Comparison of ENCODE assay signal across 31 mouse cellular contexts in genomic region chr16:24915470-24915869, GRCm38 (mm10).
"Had no signal": no experiment of that assay in that cellular context is flagged by ENCODE, and none has a peak within 500 bp of the region (broad histone marks: within the 10 kb centered on the region; RNA-seq: fewer than 3 reads in every experiment).

No protein-coding gene starts in this region.

- DNase-seq: left cerebral cortex, postnatal 4 days; liver; liver, embryonic 13.5 days; liver, postnatal 0 days; lung, adult 18-20 months; lung, adult 2 months; lung, embryonic 14.5 days; lung, postnatal 10 days; lung, postnatal 14 days; lung, postnatal 4 days; midbrain, embryonic 14.5 days had no signal

- H3K27me3 ChIP-seq: limb, embryonic 12.5 days; limb, embryonic 13.5 days; limb, embryonic 15.5 days; liver, embryonic 12.5 days; liver, embryonic 13.5 days; liver, embryonic 15.5 days; lung, embryonic 15.5 days; megakaryocyte, embryonic 14.5 days; midbrain, embryonic 12.5 days; midbrain, embryonic 13.5 days; midbrain, embryonic 15.5 days; neural tube, embryonic 12.5 days had no signal

- H3K27ac ChIP-seq: left cerebral cortex, adult 2 months; limb, embryonic 10.5 days; limb, embryonic 12.5 days; limb, embryonic 13.5 days; limb, embryonic 15.5 days; liver, embryonic 12.5 days; liver, embryonic 13.5 days; liver, embryonic 14.5 days; liver, embryonic 15.5 days; macrophage; midbrain, embryonic 10.5 days; midbrain, embryonic 12.5 days; midbrain, embryonic 13.5 days; midbrain, embryonic 15.5 days; neural tube, embryonic 12.5 days had no signal

- H3K4me3 ChIP-seq: left cerebral cortex, adult 2 months; limb, embryonic 10.5 days; limb, embryonic 12.5 days; limb, embryonic 13.5 days; limb, embryonic 15.5 days; liver, embryonic 12.5 days; liver, embryonic 13.5 days; liver, embryonic 15.5 days; lung, embryonic 15.5 days; megakaryocyte, embryonic 14.5 days; midbrain, embryonic 10.5 days; midbrain, embryonic 12.5 days; midbrain, embryonic 13.5 days; midbrain, embryonic 15.5 days; myocyte; neural tube, embryonic 12.5 days had no signal

- H3K9ac ChIP-seq: limb, embryonic 12.5 days; limb, embryonic 13.5 days; limb, embryonic 15.5 days; liver, embryonic 12.5 days; liver, embryonic 13.5 days; liver, embryonic 14.5 days; liver, embryonic 15.5 days; liver, postnatal 0 days; lung, embryonic 14.5 days; lung, embryonic 15.5 days; midbrain, embryonic 12.5 days; midbrain, embryonic 13.5 days; midbrain, embryonic 15.5 days; neural tube, embryonic 12.5 days had no signal

- H3K9me3 ChIP-seq: limb, embryonic 10.5 days; limb, embryonic 12.5 days; limb, embryonic 13.5 days; limb, embryonic 15.5 days; liver, embryonic 12.5 days; liver, embryonic 13.5 days; liver, embryonic 15.5 days; lung, embryonic 15.5 days; megakaryocyte, embryonic 14.5 days; midbrain, embryonic 10.5 days; midbrain, embryonic 12.5 days; midbrain, embryonic 13.5 days; midbrain, embryonic 15.5 days; neural tube, embryonic 12.5 days had no signal

- ATAC-seq: liver, embryonic 12.5 days; liver, postnatal 0 days; midbrain, embryonic 13.5 days; midbrain, embryonic 15.5 days; midbrain, embryonic 16.5 days had no signal

- H3K4me2 ChIP-seq: limb, embryonic 12.5 days; limb, embryonic 13.5 days; limb, embryonic 15.5 days; liver, embryonic 11.5 days; liver, embryonic 12.5 days; liver, embryonic 13.5 days; liver, embryonic 15.5 days; lung, embryonic 14.5 days; lung, embryonic 15.5 days; midbrain, embryonic 11.5 days; midbrain, embryonic 12.5 days; midbrain, embryonic 13.5 days; midbrain, embryonic 15.5 days; neural tube, embryonic 12.5 days had no signal

- H3K36me3 ChIP-seq: limb, embryonic 10.5 days; limb, embryonic 12.5 days; limb, embryonic 13.5 days; limb, embryonic 15.5 days; liver, embryonic 12.5 days; liver, embryonic 13.5 days; liver, embryonic 15.5 days; lung, embryonic 15.5 days; midbrain, embryonic 10.5 days; midbrain, embryonic 12.5 days; midbrain, embryonic 13.5 days; midbrain, embryonic 15.5 days; neural tube, embryonic 12.5 days had no signal

- H3K4me1 ChIP-seq: liver, embryonic 12.5 days; liver, embryonic 13.5 days; liver, embryonic 15.5 days; midbrain, embryonic 13.5 days; neural tube, embryonic 12.5 days had no signal
